Mouse (Mus musculus) kidney, adult 2 months (tissue): ENCODE measurements around the gene Nbeal2.

ENCODE experiments used
- CTCF ChIP-seq: fragments of 200-500 bp; conservative IDR thresholded peaks from 2 replicates; pipeline ENCODE4 v1.5.1; 2011; ENCODE audit warnings: low read depth, mild to moderate bottlenecking, control low read depth, low read length, moderate library complexity, mixed read lengths; ENCODE audit not compliant: insufficient read depth, insufficient read length
- POLR2A ChIP-seq: fragments of 200-500 bp; IDR thresholded peaks from one replicate; pipeline ENCODE4 v1.6.1; 2011; ENCODE audit warnings: low read depth, low read length, control low read depth

GRCm38 (mm10) chr9:110630171-110630570 lies 23.8 kb downstream of the Nbeal2 start:
- TF ChIP-seq CTCF = no peak
- TF ChIP-seq POLR2A = no peak
